Mouse (Mus musculus) hindbrain, embryonic 16.5 days (tissue): Measurements from ENCODE around the gene Nell2. TPM values are rescaled to one million over a fixed set of nuclear protein-coding genes. Genes with fewer than 3 reads are reported as not detected.

Experiments used
- ATAC-seq: fragments of 200-750 bp; cut with Nextera tagmentation; 2 replicates; pipeline ENCODE4 v1.8.0; 2017; ENCODE audit warnings: moderate TSS enrichment, moderate library complexity
- H3K27ac ChIP-seq: fragments of 300-500 bp; sonication (generic); 2 replicates; pipeline ENCODE4 v1.5.1; 2014; ENCODE audit warnings: low read depth, mild to moderate bottlenecking, control low read depth, low read length, moderate library complexity
- H3K27me3 ChIP-seq: fragments of 300-500 bp; sonication (generic); replicated peaks from 2 replicates; pipeline ENCODE4 v1.6.1; 2014; ENCODE audit warnings: low read length; ENCODE audit not compliant: control insufficient read depth, insufficient read depth
- H3K36me3 ChIP-seq: fragments of 300-500 bp; sonication (generic); 2 replicates; pipeline ENCODE4 v1.6.1; 2014; ENCODE audit warnings: mild to moderate bottlenecking, low read length, moderate library complexity, mixed read lengths; ENCODE audit not compliant: control insufficient read depth, insufficient read depth
- H3K4me1 ChIP-seq: fragments of 300-500 bp; sonication (generic); 2 replicates; pipeline ENCODE4 v1.6.1; 2014; ENCODE audit warnings: low read depth, low read length; ENCODE audit not compliant: control insufficient read depth, insufficient read depth
- H3K4me2 ChIP-seq: fragments of 300-500 bp; sonication (generic); 2 replicates; pipeline ENCODE4 v1.6.1; 2014; ENCODE audit warnings: mild to moderate bottlenecking, low read length, control low read depth, moderate library complexity
- H3K4me3 ChIP-seq: fragments of 300-500 bp; sonication (generic); 2 replicates; pipeline ENCODE4 v1.5.1; 2014; ENCODE audit warnings: mild to moderate bottlenecking, low read length, control low read depth, moderate library complexity
- H3K9ac ChIP-seq: fragments of 300-500 bp; sonication (generic); 2 replicates; pipeline ENCODE4 v1.6.1; 2014; ENCODE audit warnings: low read depth, mild to moderate bottlenecking, control low read depth, low read length, moderate library complexity
- H3K9me3 ChIP-seq: fragments of 300-500 bp; sonication (generic); 2 replicates; pipeline ENCODE4 v1.6.1; 2014; ENCODE audit warnings: mild to moderate bottlenecking, low read length, moderate library complexity; ENCODE audit not compliant: control insufficient read depth
- WGBS: fragments of 180-500 bp; shearing (Covaris S2); extraction: QIAGEN DNeasy Blood & Tissue Kit; methylation state at CpG from one replicate; pipeline ENCODE4 v1.1.7; 2014; 5-methylcytosine and 5-hydroxymethylcytosine counted together
- polyA plus RNA-seq: library from polyadenylated mRNA; unstranded; fragments of >200 nt; fragmentation: Nextera tagmentation; extraction: Ambion mirVana; gene quantifications from 2 replicates; pipeline ENCODE4 v1.2.1, GENCODE M21; 2015

Gene Nell2
- polyA plus RNA-seq, 1 experiment from 2014 or later = 181 TPM

DNA sequence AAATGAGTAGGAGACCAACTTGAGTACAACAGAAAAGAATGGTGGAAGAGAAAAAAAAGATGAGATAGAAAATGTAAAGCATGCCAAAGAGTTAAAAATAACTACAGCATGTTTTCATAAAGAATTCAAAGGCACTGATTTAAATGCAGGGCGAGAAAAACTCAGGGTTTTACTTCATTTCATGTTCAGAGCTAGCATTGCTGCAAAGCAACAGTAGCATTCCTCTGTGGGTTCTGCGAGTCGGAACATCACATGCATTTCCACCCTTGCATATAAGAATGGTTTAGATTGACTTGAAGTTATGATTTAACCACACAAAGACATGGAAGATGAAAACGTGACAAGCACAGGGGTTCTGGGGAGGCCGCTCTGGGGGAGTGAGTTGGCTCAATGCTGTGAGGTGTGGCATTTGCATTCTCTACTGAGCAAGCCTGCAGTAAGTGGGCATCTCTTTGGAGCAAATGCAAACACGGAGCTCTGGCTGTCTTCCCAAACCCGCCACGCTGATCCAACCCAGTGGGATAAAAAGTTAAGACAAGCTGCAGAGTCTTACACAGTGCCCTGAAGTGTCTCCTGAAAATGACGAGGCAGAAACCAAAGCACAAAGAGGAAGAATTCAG lies 334.6 kb downstream of the Nell2 start:
- Histone ChIP-seq H3K27ac (no peak overlapping the region), H3K4me2 (no peak overlapping the region), H3K4me1 (no peaks in the 10 kb centered on the region), H3K9ac (no peak overlapping the region), H3K9me3 (no peaks in the 10 kb centered on the region), H3K4me3 (no peak overlapping the region), H3K36me3 (no peaks in the 10 kb centered on the region), H3K27me3 (no peaks in the 10 kb centered on the region)
- 56% methylated on average over 9 of the region's 9 CpGs for WGBS
- ATAC-seq = no peak

DNA sequence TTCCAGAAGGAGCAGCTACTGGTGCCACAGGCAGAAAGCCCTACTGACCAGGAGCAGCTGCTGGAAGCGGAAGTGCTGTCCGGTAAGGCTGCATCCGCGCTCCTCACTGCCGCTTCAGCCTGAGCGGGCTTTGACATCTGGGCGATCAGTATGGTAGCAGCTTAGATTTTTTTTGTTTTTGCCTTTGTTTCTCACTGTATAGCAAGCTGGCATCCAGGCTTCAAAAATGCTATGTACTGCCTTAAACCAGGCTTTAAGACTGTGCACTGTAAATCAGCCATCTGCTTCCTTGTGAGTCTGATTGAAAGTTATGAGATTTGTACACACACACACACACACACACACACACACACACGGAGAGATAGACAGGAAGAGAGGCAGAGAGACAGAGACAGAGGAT lies 335.4 kb downstream of the Nell2 start:
- WGBS = 76% methylated on average over 8 of the region's 8 CpGs
- ATAC-seq = no peak
- no peaks in the 10 kb centered on the region for H3K4me1 ChIP-seq

DNA sequence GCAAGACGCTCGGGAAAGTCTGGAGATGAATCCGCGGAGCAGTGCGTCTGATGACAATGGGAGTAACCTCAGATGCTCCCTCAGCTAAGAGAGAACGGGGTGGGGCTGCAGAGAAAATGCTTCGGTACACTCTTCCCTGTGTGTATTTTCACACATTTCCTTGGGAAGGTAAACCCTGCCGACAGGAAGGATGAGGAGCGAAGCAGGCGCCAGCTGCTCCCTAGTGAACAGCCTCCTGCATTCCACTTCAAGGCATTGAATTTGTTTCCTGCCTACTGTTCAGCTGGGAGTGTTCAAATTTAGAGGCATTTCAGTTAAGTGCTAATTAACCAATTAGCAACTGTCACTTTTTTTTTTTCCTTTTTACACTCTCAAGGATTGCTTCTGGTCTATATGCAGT lies 342.1 kb downstream of the Nell2 start:
- Histone ChIP-seq H3K9me3 (no peaks in the 10 kb centered on the region), H3K27me3 (no peaks in the 10 kb centered on the region), H3K27ac (no peak overlapping the region), H3K9ac (no peak overlapping the region), H3K4me3 (no peak overlapping the region), H3K4me1 (no peaks in the 10 kb centered on the region; the same call in 1 of the 2 replicates), H3K4me2 (no peak overlapping the region), H3K36me3 (no peaks in the 10 kb centered on the region)
- whole genome bisulfite sequencing = 61% methylated on average over 10 of the region's 10 CpGs
- no peak for ATAC-seq

More for the DNA sequence above, 335.4 kb downstream of the Nell2 start:
- Histone ChIP-seq H3K9ac (no peak overlapping the region), H3K4me2 (no peak overlapping the region), H3K27me3 (no peaks in the 10 kb centered on the region), H3K27ac (no peak overlapping the region), H3K4me3 (no peak overlapping the region), H3K9me3 (no peaks in the 10 kb centered on the region), H3K36me3 (no peaks in the 10 kb centered on the region)

DNA sequence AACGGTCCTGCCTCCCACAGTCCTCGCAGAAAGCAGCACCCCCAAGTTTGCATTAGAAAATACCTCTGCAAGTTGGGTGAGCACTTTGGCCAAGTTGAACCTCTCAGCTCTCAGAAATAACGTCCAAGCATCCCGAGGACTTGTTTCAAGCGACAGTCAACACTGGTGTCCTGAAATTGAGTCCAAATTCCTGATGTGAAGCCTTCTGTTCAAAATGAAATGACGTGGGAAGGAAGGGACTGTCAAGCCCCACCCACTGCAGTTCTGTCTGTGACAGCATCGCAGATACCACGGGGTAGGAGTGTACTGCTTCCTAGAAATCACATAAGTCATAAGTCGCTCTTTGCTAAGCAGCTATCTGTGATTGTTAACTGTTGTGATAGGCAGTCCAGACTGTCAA lies 342.9 kb downstream of the Nell2 start:
- no peaks in the 10 kb centered on the region for H3K9me3 ChIP-seq
- H3K27me3 ChIP-seq = no peaks in the 10 kb centered on the region
- H3K36me3 ChIP-seq = no peaks in the 10 kb centered on the region
- no peaks in the 10 kb centered on the region; the same call in 1 of the 2 replicates for H3K4me1 ChIP-seq
- no peak for ATAC-seq
- 62% methylated on average over 9 of the region's 9 CpGs for WGBS
- H3K4me2 ChIP-seq = no peak overlapping the region
- H3K4me3 ChIP-seq = no peak overlapping the region
- H3K9ac ChIP-seq = no peak overlapping the region
- H3K27ac ChIP-seq = no peak overlapping the region

DNA sequence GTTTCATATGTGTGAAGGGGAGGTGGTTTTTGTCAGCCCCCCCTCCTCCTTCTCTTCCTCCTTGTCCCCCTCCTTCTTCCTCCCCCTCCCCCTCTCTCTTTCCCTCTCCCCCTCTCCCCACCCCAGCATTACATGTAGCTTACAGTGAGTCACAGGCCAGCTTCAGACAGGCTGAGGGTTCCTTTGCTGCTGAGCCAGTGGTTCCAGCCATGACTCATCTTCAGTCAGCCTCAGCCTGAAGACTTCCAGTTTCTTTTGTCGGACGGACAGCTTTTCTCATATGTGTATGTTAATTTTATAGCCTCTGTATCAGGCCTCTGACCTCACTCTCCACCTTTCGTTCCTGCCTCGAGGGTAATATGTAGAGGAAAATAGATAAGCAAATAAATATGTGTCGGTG lies 344.9 kb downstream of the Nell2 start:
- WGBS = 67% methylated on average over 5 of the region's 5 CpGs
- ATAC-seq = no peak
- H3K4me1 ChIP-seq = no peaks in the 10 kb centered on the region; the same call in 1 of the 2 replicates
- H3K4me3 ChIP-seq = no peak overlapping the region
- H3K9ac ChIP-seq = no peak overlapping the region
- H3K27me3 ChIP-seq = no peaks in the 10 kb centered on the region
- H3K36me3 ChIP-seq = no peaks in the 10 kb centered on the region
- no peak overlapping the region for H3K27ac ChIP-seq
- no peaks in the 10 kb centered on the region for H3K9me3 ChIP-seq
- H3K4me2 ChIP-seq = no peak overlapping the region

DNA sequence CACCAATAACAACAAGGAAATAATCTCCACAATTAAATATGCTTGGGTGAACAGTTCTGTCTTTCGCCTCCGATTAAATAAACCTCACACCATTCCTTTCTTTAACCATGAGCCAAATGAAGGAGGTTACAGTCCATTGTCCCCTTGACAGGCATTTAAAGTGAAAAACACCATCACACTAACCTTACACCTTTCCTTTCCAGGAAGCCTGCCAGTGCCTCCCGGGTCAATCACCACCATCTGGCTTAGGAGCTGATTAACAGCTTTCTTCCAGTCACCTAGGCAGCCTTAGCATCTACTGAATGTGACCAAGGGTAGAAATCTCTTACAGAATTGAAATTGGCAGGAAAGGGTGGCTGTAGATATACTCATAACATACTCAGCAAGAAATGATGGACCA lies 371.5 kb downstream of the Nell2 start:
- H3K4me2 ChIP-seq = no peak overlapping the region
- no peak overlapping the region for H3K9ac ChIP-seq
- no peaks in the 10 kb centered on the region for H3K27me3 ChIP-seq
- 33% methylated on average over 3 of the region's 3 CpGs for WGBS
- no peak for ATAC-seq
- no peaks in the 10 kb centered on the region; the same call in 1 of the 2 replicates for H3K4me1 ChIP-seq
- no peaks in the 10 kb centered on the region for H3K9me3 ChIP-seq
- H3K36me3 ChIP-seq = no peaks in the 10 kb centered on the region
- H3K27ac ChIP-seq = no peak overlapping the region
- H3K4me3 ChIP-seq = no peak overlapping the region

DNA sequence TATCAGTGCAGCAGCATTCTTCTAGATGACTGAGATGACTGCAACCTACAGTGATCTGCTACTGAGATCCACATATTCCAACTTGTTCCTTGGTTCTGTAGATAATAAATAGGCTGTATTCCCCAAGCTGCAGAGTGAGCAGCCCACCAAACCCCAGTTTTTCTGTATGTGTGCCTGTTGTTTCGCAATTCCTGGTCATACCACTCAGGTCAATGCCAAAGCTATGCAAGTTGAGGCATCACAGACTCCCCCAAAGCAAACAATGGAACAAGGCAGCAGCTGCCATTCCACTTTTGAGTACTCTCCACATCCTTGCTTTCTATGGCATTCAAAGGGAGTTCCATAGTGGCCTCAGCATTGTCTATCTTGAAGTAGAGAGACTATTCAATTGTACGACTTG lies 383.2 kb downstream of the Nell2 start:
- Histone ChIP-seq H3K9ac (no peak overlapping the region), H3K9me3 (no peaks in the 10 kb centered on the region), H3K36me3 (no peaks in the 10 kb centered on the region), H3K4me3 (no peak overlapping the region), H3K4me2 (no peak overlapping the region), H3K4me1 (no peaks in the 10 kb centered on the region), H3K27me3 (no peaks in the 10 kb centered on the region), H3K27ac (no peak overlapping the region)
- no peak for ATAC-seq
- WGBS = 75% methylated on average over 2 of the region's 2 CpGs

DNA sequence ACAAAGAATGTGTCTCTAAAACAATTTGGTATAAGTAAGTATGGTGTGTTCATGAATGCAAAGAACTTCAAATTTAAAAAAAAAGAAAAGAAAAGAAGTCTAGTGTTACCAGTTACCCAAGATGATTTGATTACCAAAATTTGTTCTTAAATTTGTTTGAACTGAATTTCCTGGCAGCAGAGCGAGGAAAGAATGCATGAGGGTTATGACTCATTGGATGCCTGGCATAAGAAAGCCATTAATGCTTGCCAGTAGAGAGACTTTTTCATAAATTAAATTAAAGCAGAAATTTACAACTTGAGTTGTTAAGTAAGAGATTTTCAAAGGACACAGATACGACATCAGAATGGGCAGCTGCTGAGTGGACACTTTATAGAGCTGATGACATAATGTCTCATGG lies 384.2 kb downstream of the Nell2 start:
- no peaks in the 10 kb centered on the region for H3K4me1 ChIP-seq
- H3K27me3 ChIP-seq = no peaks in the 10 kb centered on the region
- H3K36me3 ChIP-seq = no peaks in the 10 kb centered on the region
- H3K4me2 ChIP-seq = no peak overlapping the region
- WGBS = 76% methylated on average over 2 of the region's 2 CpGs
- no peak overlapping the region for H3K4me3 ChIP-seq
- H3K9me3 ChIP-seq = no peaks in the 10 kb centered on the region
- no peak overlapping the region for H3K27ac ChIP-seq
- no peak overlapping the region for H3K9ac ChIP-seq
- no peak for ATAC-seq

DNA sequence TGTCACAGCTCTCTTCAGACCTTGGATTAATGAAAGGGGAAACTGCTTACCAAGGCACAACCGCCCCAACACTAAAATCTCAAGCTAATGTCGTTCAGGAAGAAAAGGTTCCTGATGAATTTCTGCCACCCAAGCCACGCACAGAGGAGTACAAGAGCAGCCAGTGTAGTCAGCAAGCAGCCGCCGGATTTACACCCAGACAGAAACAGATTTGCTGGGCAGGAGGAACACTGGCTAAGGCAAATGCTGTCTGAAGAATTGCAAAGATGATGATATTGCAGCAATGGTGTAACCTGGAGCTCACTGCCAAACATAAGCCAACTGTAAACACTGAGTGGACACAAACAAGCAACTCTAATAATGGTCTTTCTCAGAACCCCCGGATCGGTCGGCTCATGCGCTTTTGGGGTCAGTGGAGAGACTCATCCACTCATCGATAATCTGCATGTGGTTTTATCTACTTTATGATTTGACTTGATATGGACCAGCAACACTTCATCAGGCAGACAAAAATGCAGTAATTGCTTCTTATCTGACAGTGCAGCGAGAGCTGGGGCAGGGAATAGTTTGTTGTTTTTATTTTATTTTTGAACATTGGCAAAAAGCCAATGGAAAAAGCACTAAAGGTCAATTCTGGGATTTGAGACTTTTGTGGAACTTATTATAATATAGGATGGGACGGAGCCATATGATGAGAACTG lies 389.5 kb downstream of the Nell2 start:
- H3K27me3 ChIP-seq = no peaks in the 10 kb centered on the region
- H3K4me1 ChIP-seq = no peaks in the 10 kb centered on the region
- no peak overlapping the region for H3K9ac ChIP-seq
- H3K4me3 ChIP-seq = no peak overlapping the region
- no peak for ATAC-seq
- H3K36me3 ChIP-seq = no peaks in the 10 kb centered on the region
- 77% methylated on average over 12 of the region's 12 CpGs for WGBS
- no peaks in the 10 kb centered on the region for H3K9me3 ChIP-seq
- H3K27ac ChIP-seq = no peak overlapping the region
- H3K4me2 ChIP-seq = no peak overlapping the region
